Mouse (Mus musculus) testis, adult 2 months (tissue): Measurements from ENCODE around the gene Abcg2.
"Not testable (repeated sequence)": the region's sequence is repeated elsewhere in the genome, so short reads cannot be mapped to it uniquely, and the experiment has no call there.

ENCODE experiments used
- CTCF ChIP-seq: fragments of 200-500 bp; IDR thresholded peaks from 2 replicates; pipeline ENCODE4 v1.5.1; 2012; ENCODE audit warnings: low read depth, mild to moderate bottlenecking, inconsistent platforms, low read length, moderate library complexity; ENCODE audit not compliant: control insufficient read depth, insufficient read depth, insufficient replicate concordance
- POLR2A ChIP-seq: fragments of 200-500 bp; IDR thresholded peaks from 2 replicates; pipeline ENCODE4 v1.6.1; 2012; ENCODE audit warnings: low read depth, mild to moderate bottlenecking, inconsistent platforms, low read length, moderate library complexity; ENCODE audit not compliant: control insufficient read depth

GRCm38 (mm10) chr6:58553812-58554211 lies 30.5 kb upstream of the Abcg2 start:
- TF ChIP-seq POLR2A, CTCF: not testable (repeated sequence)
